Mouse (Mus musculus): ENCODE data around the gene Ctso.

DNA sequence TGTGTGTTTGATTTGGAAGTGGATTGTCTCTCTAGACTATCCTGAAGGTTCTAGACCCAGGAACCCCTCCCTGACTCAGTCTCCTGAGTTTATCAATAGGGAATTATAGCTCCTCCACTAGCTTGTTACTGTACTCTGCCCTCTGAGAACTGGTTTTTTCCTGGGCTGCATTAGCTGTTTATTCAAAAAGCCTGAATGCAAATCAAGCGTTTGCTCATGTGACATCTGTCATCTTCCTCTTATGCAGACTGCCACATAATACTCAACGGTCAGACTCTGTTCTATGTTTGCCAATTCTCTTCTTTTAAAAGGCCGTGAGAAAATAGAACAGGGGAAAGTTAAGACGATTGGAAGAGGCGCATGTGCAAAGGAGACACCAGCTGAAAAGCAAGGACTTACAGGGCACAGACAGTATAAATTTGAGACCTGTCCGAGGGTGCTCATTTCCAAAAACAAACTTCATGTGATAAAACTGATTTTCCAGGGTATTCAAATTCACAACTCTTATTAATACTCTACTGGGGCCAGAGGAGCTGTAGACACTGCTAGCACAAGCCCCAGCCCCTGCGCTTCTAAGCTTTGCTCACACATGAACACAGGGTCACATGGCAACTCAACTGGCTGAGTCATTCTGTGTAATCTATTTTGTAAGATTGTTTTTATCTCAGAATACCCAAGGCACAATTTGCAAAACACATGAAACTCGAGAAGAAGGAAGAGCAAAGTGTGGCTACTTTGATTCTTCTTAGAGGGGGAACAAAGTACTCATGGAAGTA lies 50.9 kb downstream of the Ctso start:
- TF ChIP-seq EP300 (IDR thresholded peaks at IDR 0.05; ENCODE audit: insufficient read depth, low read depth, low read length) = no peak
- no peak for TF ChIP-seq CTCF (IDR thresholded peaks at IDR 0.05)
